Mouse (Mus musculus): ENCODE measurements around the gene Tmem184a. TPM values are rescaled to one million over a fixed set of nuclear protein-coding genes. Genes with fewer than 3 reads are reported as not detected.

Gene Tmem184a
- polyA plus RNA-seq, 1 experiment from 2014 or later, result 0.54 TPM

- 68% methylated on average over 4 of the region's 4 CpGs for WGBS
Measured at GRCm38 (mm10) chr5:139789466-139789865, 30.3 kb downstream of the Tmem184a start.

GRCm38 (mm10) chr5:139781406-139781805 is 38.3 kb downstream of the Tmem184a start:
- 86% methylated on average over 8 of the region's 8 CpGs for WGBS

More at GRCm38 (mm10) chr5:139789466-139789865, 30.3 kb downstream of the Tmem184a start:
- H3K4me3 ChIP-seq (replicated peaks), result no peak overlapping the region
- H3K4me1 ChIP-seq, result peaks cover 18% of the 10 kb centered on the region
- no peaks in the 10 kb centered on the region for H3K9me3 ChIP-seq
- H3K27ac ChIP-seq, result no peak overlapping the region
- H3K9ac ChIP-seq, result no peak overlapping the region
- H3K27me3 ChIP-seq, result peaks cover 17% of the 10 kb centered on the region; the same call in 1 of the 2 replicates
- no peaks in the 10 kb centered on the region for H3K36me3 ChIP-seq (replicated peaks)
- no peak for ATAC-seq (ENCODE audit: low FRiP score)
- H3K4me2 ChIP-seq, result no peak overlapping the region

GRCm38 (mm10) chr5:139776966-139777365 is 42.8 kb downstream of the Tmem184a start:
- no peaks in the 10 kb centered on the region for H3K27me3 ChIP-seq
- no peak overlapping the region for H3K4me2 ChIP-seq
- no peak overlapping the region for H3K9ac ChIP-seq
- WGBS, result 86% methylated on average over 5 of the region's 5 CpGs
- no peak overlapping the region for H3K27ac ChIP-seq
- H3K4me3 ChIP-seq (replicated peaks), result no peak overlapping the region
- H3K36me3 ChIP-seq (replicated peaks), result peaks cover 22% of the 10 kb centered on the region
- ATAC-seq (ENCODE audit: low FRiP score), result no peak
- no peaks in the 10 kb centered on the region for H3K9me3 ChIP-seq
- peaks cover 13% of the 10 kb centered on the region for H3K4me1 ChIP-seq

More at GRCm38 (mm10) chr5:139781406-139781805, 38.3 kb downstream of the Tmem184a start:
- Histone ChIP-seq H3K36me3 (replicated peaks) (no peaks in the 10 kb centered on the region), H3K9ac (no peak overlapping the region), H3K9me3 (no peaks in the 10 kb centered on the region), H3K4me2 (no peak overlapping the region), H3K27ac (no peak overlapping the region), H3K27me3 (0 out of 2 replicates have a peak, but pooled peaks cover 2% of the 10 kb centered on the region), H3K4me3 (replicated peaks) (no peak overlapping the region), H3K4me1 (no peaks in the 10 kb centered on the region)
- ATAC-seq (ENCODE audit: low FRiP score), result no peak

GRCm38 (mm10) chr5:139775216-139775926 is 44.3 kb downstream of the Tmem184a start, which contains the start of gene Ints1:
Gene Ints1 (minus strand): TSS chr5:139775674.
- peak within 1 kb of the TSS; percentile 68 for H3K4me2 ChIP-seq
- peaks cover 38% of the 10 kb centered on the region for H3K36me3 ChIP-seq (replicated peaks)
- WGBS, result under 1% methylated on average over 55 of the region's 55 CpGs
- no peaks in the 10 kb centered on the region for H3K9me3 ChIP-seq
- peak within 1 kb of the TSS; percentile 93 for H3K4me3 ChIP-seq (replicated peaks)
- no peak within 1 kb of the TSS for H3K27ac ChIP-seq
- ATAC-seq (ENCODE audit: low FRiP score), result peak; percentile 88
- peak within 1 kb of the TSS; percentile 91 for H3K9ac ChIP-seq
- peaks cover 13% of the 10 kb centered on the region for H3K4me1 ChIP-seq
- H3K27me3 ChIP-seq, result no peaks in the 10 kb centered on the region

GRCm38 (mm10) chr5:139768216-139768615 is 51.5 kb downstream of the Tmem184a start:
- no peaks in the 10 kb centered on the region for H3K9me3 ChIP-seq
- no peak for ATAC-seq (ENCODE audit: low FRiP score)
- H3K4me1 ChIP-seq, result no peaks in the 10 kb centered on the region
- H3K27ac ChIP-seq, result no peak overlapping the region
- H3K4me2 ChIP-seq, result no peak overlapping the region
- no peak overlapping the region for H3K9ac ChIP-seq
- H3K36me3 ChIP-seq (replicated peaks), result peaks cover 100% of the 10 kb centered on the region
- H3K4me3 ChIP-seq (replicated peaks), result no peak overlapping the region
- WGBS, result 96% methylated on average over 8 of the region's 8 CpGs
- H3K27me3 ChIP-seq, result no peaks in the 10 kb centered on the region

GRCm38 (mm10) chr5:139764296-139764695 is 55.4 kb downstream of the Tmem184a start:
- H3K27ac ChIP-seq, result no peak overlapping the region

GRCm38 (mm10) chr5:139758096-139758495 is 61.6 kb downstream of the Tmem184a start:
- Histone ChIP-seq H3K27ac (no peak overlapping the region), H3K9ac (no peak overlapping the region), H3K4me1 (no peaks in the 10 kb centered on the region), H3K9me3 (no peaks in the 10 kb centered on the region), H3K4me2 (no peak overlapping the region), H3K27me3 (no peaks in the 10 kb centered on the region), H3K36me3 (replicated peaks) (peaks cover 98% of the 10 kb centered on the region), H3K4me3 (replicated peaks) (no peak overlapping the region)
- 90% methylated on average over 16 of the region's 16 CpGs for WGBS
- no peak for ATAC-seq (ENCODE audit: low FRiP score)

More at GRCm38 (mm10) chr5:139764296-139764695, 55.4 kb downstream of the Tmem184a start:
- Histone ChIP-seq H3K9me3 (no peaks in the 10 kb centered on the region), H3K4me1 (no peaks in the 10 kb centered on the region), H3K36me3 (replicated peaks) (peaks cover 100% of the 10 kb centered on the region), H3K4me3 (replicated peaks) (no peak overlapping the region), H3K9ac (no peak overlapping the region), H3K27me3 (no peaks in the 10 kb centered on the region), H3K4me2 (no peak overlapping the region)
- no peak for ATAC-seq (ENCODE audit: low FRiP score)
- 75% methylated on average over 11 of the region's 11 CpGs for WGBS

GRCm38 (mm10) chr5:139756586-139756985 is 63.1 kb downstream of the Tmem184a start:
- Histone ChIP-seq H3K9ac (no peak overlapping the region), H3K36me3 (replicated peaks) (peaks cover 98% of the 10 kb centered on the region), H3K4me3 (replicated peaks) (no peak overlapping the region), H3K4me2 (no peak overlapping the region), H3K4me1 (no peaks in the 10 kb centered on the region), H3K27ac (no peak overlapping the region), H3K27me3 (no peaks in the 10 kb centered on the region), H3K9me3 (no peaks in the 10 kb centered on the region)
- no peak for ATAC-seq (ENCODE audit: low FRiP score)
- 93% methylated on average over 2 of the region's 2 CpGs for WGBS

- no peaks in the 10 kb centered on the region for H3K4me1 ChIP-seq
- H3K36me3 ChIP-seq (replicated peaks), result peaks cover 98% of the 10 kb centered on the region
- WGBS, result 91% methylated on average over 12 of the region's 12 CpGs
- H3K4me3 ChIP-seq (replicated peaks), result no peak overlapping the region
- no peak for ATAC-seq (ENCODE audit: low FRiP score)
- no peak overlapping the region for H3K4me2 ChIP-seq
- H3K27ac ChIP-seq, result no peak overlapping the region
- H3K9me3 ChIP-seq, result no peaks in the 10 kb centered on the region
- H3K9ac ChIP-seq, result no peak overlapping the region
- H3K27me3 ChIP-seq, result no peaks in the 10 kb centered on the region
Measured at GRCm38 (mm10) chr5:139756135-139756534, 63.6 kb downstream of the Tmem184a start.

GRCm38 (mm10) chr5:139754753-139755152 is 65.0 kb downstream of the Tmem184a start:
- Histone ChIP-seq H3K4me1 (no peaks in the 10 kb centered on the region), H3K9me3 (no peaks in the 10 kb centered on the region), H3K4me3 (replicated peaks) (no peak overlapping the region), H3K27ac (no peak overlapping the region), H3K4me2 (no peak overlapping the region), H3K36me3 (replicated peaks) (peaks cover 95% of the 10 kb centered on the region), H3K27me3 (no peaks in the 10 kb centered on the region), H3K9ac (no peak overlapping the region)
- 39% methylated on average over 12 of the region's 12 CpGs for WGBS
- no peak for ATAC-seq (ENCODE audit: low FRiP score)

Small RNAs within 50 kb of the gene (microRNA-seq; reads per million reads assigned to microRNA genes)
- not detected for gene Mir7037

Other genes with a start within 250 kb of the Tmem184a start
- gene Micall2, start 83.6 kb downstream of the Tmem184a start, polyA plus RNA-seq (2016; fragmentation: Nextera tagmentation; extraction: Ambion mirVana), result 6.2 and 6.5 TPM in 2 replicates
- 37.7 and 40.8 TPM in 2 replicates for gene Ints1, start 44.2 kb downstream of the Tmem184a start, polyA plus RNA-seq (2016; fragmentation: Nextera tagmentation; extraction: Ambion mirVana)
- gene Mafk, start 28.4 kb downstream of the Tmem184a start, polyA plus RNA-seq (2016; fragmentation: Nextera tagmentation; extraction: Ambion mirVana), result 11.4 and 12.0 TPM in 2 replicates
- 0.76 TPM in 1 of 2 replicates, not detected in the other for gene Gm26938, start 6.5 kb upstream of the Tmem184a start, polyA plus RNA-seq (2016; fragmentation: Nextera tagmentation; extraction: Ambion mirVana)
- 72.5 and 75.8 TPM in 2 replicates for gene Psmg3, start 7.0 kb upstream of the Tmem184a start, polyA plus RNA-seq (2016; fragmentation: Nextera tagmentation; extraction: Ambion mirVana)
- gene Elfn1, start 88.0 kb upstream of the Tmem184a start, polyA plus RNA-seq (2016; fragmentation: Nextera tagmentation; extraction: Ambion mirVana), result 0.81 and 0.88 TPM in 2 replicates